Mouse (Mus musculus) stomach, embryonic 16.5 days (tissue): ENCODE measurements around the gene Aaed1. TPM values are rescaled to one million over a fixed set of nuclear protein-coding genes. Genes with fewer than 3 reads are reported as not detected.
"Not testable (repeated sequence)": the region's sequence is repeated elsewhere in the genome, so short reads cannot be mapped to it uniquely, and the experiment has no call there.

Experiments used
- ATAC-seq: fragments of 200-750 bp; cut with Nextera tagmentation; 2 replicates; pipeline ENCODE4 v1.8.0; 2017; ENCODE audit warnings: moderate number of reproducible peaks, moderate TSS enrichment; ENCODE audit not compliant: insufficient read depth, low FRiP score
- H3K27ac ChIP-seq: fragments of 300-500 bp; sonication (generic); 2 replicates; pipeline ENCODE4 v1.5.1; 2014; ENCODE audit warnings: low read length
- H3K27me3 ChIP-seq: fragments of 300-500 bp; sonication (generic); 2 replicates; pipeline ENCODE4 v1.6.1; 2014; ENCODE audit warnings: low read length, control low read depth, mixed read lengths; ENCODE audit not compliant: control insufficient read depth, insufficient read depth
- H3K36me3 ChIP-seq: fragments of 300-500 bp; sonication (generic); 2 replicates; pipeline ENCODE4 v1.6.1; 2014; ENCODE audit warnings: low read length; ENCODE audit not compliant: control insufficient read depth, insufficient read depth
- H3K4me1 ChIP-seq: fragments of 300-500 bp; sonication (generic); 2 replicates; pipeline ENCODE4 v1.6.1; 2014; ENCODE audit warnings: low read length, control low read depth, mixed read lengths; ENCODE audit not compliant: control insufficient read depth, insufficient read depth
- H3K4me2 ChIP-seq: fragments of 300-500 bp; sonication (generic); 2 replicates; pipeline ENCODE4 v1.6.1; 2014; ENCODE audit warnings: low read depth, low read length, mixed read lengths
- H3K4me3 ChIP-seq: fragments of 300-500 bp; sonication (generic); replicated peaks from 2 replicates; pipeline ENCODE4 v1.5.1; 2014; ENCODE audit warnings: mild to moderate bottlenecking, low read length
- H3K9ac ChIP-seq: fragments of 300-500 bp; sonication (generic); 2 replicates; pipeline ENCODE4 v1.6.1; 2014; ENCODE audit warnings: low read length
- H3K9me3 ChIP-seq: fragments of 300-500 bp; sonication (generic); replicated peaks from 2 replicates; pipeline ENCODE4 v1.6.1; 2016; ENCODE audit warnings: low read length, control low read depth; ENCODE audit not compliant: control insufficient read depth
- WGBS: fragments of 180-500 bp; shearing (Covaris S2); extraction: QIAGEN DNeasy Blood & Tissue Kit; methylation state at CpG from one replicate; pipeline ENCODE4 v1.1.7; 2014; 5-methylcytosine and 5-hydroxymethylcytosine counted together
- polyA plus RNA-seq: library from polyadenylated mRNA; unstranded; fragments of >200 nt; fragmentation: Nextera tagmentation; extraction: Ambion mirVana; gene quantifications from 2 replicates; pipeline ENCODE4 v1.2.1, GENCODE M21; 2015

Gene Aaed1
- polyA plus RNA-seq, 1 experiment from 2014 or later: 55.2 TPM

GRCm38 (mm10) chr13:64267151-64267550 lies 45.4 kb downstream of the Aaed1 start:
- no peak for ATAC-seq

GRCm38 (mm10) chr13:64264586-64264985 lies 47.9 kb downstream of the Aaed1 start:
- ATAC-seq: no peak
- Histone ChIP-seq H3K4me2 (no peak overlapping the region), H3K27ac (no peak overlapping the region), H3K4me1 (peaks cover 3% of the 10 kb centered on the region; the same call in 1 of the 2 replicates), H3K9me3 (no peaks in the 10 kb centered on the region), H3K27me3 (no peaks in the 10 kb centered on the region), H3K36me3 (no peaks in the 10 kb centered on the region), H3K9ac (no peak overlapping the region), H3K4me3 (no peak overlapping the region)
- 87% methylated on average over 6 of the region's 6 CpGs for WGBS

More at GRCm38 (mm10) chr13:64267151-64267550, 45.4 kb downstream of the Aaed1 start:
- Histone ChIP-seq H3K27ac (no peak overlapping the region), H3K27me3 (no peaks in the 10 kb centered on the region), H3K4me2 (no peak overlapping the region), H3K4me1 (peaks cover 3% of the 10 kb centered on the region; the same call in 1 of the 2 replicates), H3K9me3 (no peaks in the 10 kb centered on the region), H3K4me3 (no peak overlapping the region), H3K36me3 (no peaks in the 10 kb centered on the region), H3K9ac (no peak overlapping the region)
- 24% methylated on average over 9 of the region's 9 CpGs for WGBS

- Histone ChIP-seq H3K36me3 (no peaks in the 10 kb centered on the region), H3K4me3 (no peak overlapping the region), H3K4me1 (no peaks in the 10 kb centered on the region), H3K9ac (no peak overlapping the region), H3K27ac (no peak overlapping the region), H3K9me3 (no peaks in the 10 kb centered on the region), H3K27me3 (no peaks in the 10 kb centered on the region), H3K4me2 (no peak overlapping the region)
- WGBS: 96% methylated on average over 7 of the region's 7 CpGs
- no peak for ATAC-seq
Measured at GRCm38 (mm10) chr13:64259903-64260302, 52.6 kb downstream of the Aaed1 start.

DNA sequence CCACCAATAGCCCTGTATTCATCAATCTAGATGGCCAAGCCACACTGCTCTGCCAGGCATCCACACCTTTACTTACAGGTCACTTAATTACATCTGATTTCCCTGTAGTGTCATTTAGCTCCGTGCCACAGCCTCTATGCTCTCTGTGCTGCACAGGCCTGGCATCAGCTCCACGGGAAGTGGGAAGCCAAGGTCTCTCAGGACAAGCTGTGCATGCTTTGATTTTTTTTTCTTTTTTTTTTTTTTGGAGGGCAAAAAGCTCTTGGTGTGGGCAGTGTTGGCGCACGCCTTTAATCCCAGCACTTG lies 54.0 kb downstream of the Aaed1 start:
- H3K4me3 ChIP-seq: no peak overlapping the region
- 70% methylated on average over 4 of the region's 4 CpGs for WGBS
- ATAC-seq: no peak

GRCm38 (mm10) chr13:64257814-64258515 lies 54.5 kb downstream of the Aaed1 start:
- no peaks in the 10 kb centered on the region for H3K4me1 ChIP-seq
- no peaks in the 10 kb centered on the region for H3K27me3 ChIP-seq
- ATAC-seq: peak; percentile 40; the same call in 1 of the 2 replicates
- H3K27ac ChIP-seq: peak overlapping the region; percentile 42
- H3K9ac ChIP-seq: no peak overlapping the region
- H3K4me2 ChIP-seq: no peak overlapping the region
- H3K4me3 ChIP-seq: no peak overlapping the region
- no peaks in the 10 kb centered on the region for H3K36me3 ChIP-seq
- WGBS: 45% methylated on average over 5 of the region's 5 CpGs
- no peaks in the 10 kb centered on the region for H3K9me3 ChIP-seq

More for the DNA sequence above, 54.0 kb downstream of the Aaed1 start:
- H3K27me3 ChIP-seq: no peaks in the 10 kb centered on the region
- no peak overlapping the region for H3K9ac ChIP-seq
- H3K36me3 ChIP-seq: no peaks in the 10 kb centered on the region
- H3K27ac ChIP-seq: peak overlapping the region; percentile 42
- H3K4me2 ChIP-seq: no peak overlapping the region
- H3K4me1 ChIP-seq: no peaks in the 10 kb centered on the region
- H3K9me3 ChIP-seq: no peaks in the 10 kb centered on the region

DNA sequence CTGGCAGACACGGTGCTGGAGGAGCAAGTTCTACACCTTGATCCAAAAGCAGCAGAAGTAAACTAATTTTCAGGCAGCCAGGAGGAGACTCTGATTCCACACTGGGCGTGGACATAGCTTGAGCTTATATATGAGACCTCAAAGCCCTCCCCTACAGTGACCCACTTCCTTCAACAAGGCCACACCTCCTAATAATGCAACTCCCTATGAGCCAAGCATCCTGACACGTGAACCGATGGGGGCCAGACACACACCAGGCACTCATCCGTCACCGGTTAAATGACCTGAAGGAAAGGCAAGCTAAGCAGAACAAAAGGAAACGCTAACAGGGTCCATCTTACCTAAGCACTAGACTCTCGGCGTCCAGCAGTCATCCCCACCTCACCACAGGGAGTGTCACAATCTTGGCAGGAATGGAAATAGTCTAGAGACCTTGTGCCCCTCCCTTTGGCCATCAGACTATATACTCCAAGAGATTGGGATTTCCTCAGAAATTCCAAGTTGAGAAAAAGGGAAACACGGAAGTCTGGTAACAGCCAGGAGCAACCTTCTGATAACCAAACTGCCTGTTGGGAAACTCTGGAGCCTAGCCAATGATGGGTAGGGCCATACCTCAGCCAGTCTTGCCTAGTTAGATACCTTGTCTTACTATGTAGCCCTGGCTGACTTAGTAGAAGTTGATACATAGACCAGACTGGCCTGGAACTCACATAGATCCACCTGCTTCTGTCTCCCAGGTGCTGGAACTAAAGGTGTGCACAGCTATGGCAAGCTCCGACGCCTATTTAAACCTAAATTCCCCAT lies 55.3 kb downstream of the Aaed1 start:
- H3K9ac ChIP-seq: no peak overlapping the region
- no peaks in the 10 kb centered on the region for H3K4me1 ChIP-seq
- no peak overlapping the region for H3K4me3 ChIP-seq
- no peak overlapping the region for H3K4me2 ChIP-seq
- H3K36me3 ChIP-seq: no peaks in the 10 kb centered on the region
- no peaks in the 10 kb centered on the region for H3K27me3 ChIP-seq
- ATAC-seq: no peak
- H3K27ac ChIP-seq: no peak overlapping the region
- no peaks in the 10 kb centered on the region for H3K9me3 ChIP-seq
- 66% methylated on average over 12 of the region's 12 CpGs for WGBS

DNA sequence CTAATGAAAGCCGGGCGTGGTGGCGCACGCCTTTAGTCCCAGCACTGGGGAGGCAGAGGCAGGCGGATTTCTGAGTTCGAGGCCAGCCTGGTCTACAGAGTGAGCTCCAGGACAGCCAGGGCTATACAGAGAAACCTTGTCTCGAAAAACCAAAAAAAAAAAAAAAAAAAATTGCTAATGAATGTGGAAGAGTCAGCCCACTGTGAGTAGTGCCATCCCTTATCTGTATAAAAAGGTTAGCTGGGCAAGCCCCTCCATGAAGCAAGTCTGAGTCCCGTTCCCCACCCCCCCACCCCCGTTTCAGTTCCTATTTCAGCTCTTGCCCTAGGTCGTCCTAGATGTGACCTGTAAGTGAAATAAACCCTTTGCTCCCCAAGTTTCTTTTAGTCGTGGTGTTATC lies 58.3 kb downstream of the Aaed1 start:
- not testable (repeated sequence) for ATAC-seq, H3K27ac ChIP-seq, H3K36me3 ChIP-seq, H3K4me2 ChIP-seq, H3K9me3 ChIP-seq, H3K4me1 ChIP-seq, H3K9ac ChIP-seq, H3K27me3 ChIP-seq, H3K4me3 ChIP-seq
- 76% methylated on average over 11 of the region's 11 CpGs for WGBS

GRCm38 (mm10) chr13:64253697-64254096 lies 58.8 kb downstream of the Aaed1 start:
- H3K27me3 ChIP-seq: no peaks in the 10 kb centered on the region
- no peak overlapping the region for H3K9ac ChIP-seq
- no peak overlapping the region for H3K4me3 ChIP-seq
- H3K4me1 ChIP-seq: no peaks in the 10 kb centered on the region
- H3K9me3 ChIP-seq: no peaks in the 10 kb centered on the region
- H3K36me3 ChIP-seq: no peaks in the 10 kb centered on the region
- no peak overlapping the region for H3K27ac ChIP-seq
- no peak overlapping the region for H3K4me2 ChIP-seq
- no peak for ATAC-seq

DNA sequence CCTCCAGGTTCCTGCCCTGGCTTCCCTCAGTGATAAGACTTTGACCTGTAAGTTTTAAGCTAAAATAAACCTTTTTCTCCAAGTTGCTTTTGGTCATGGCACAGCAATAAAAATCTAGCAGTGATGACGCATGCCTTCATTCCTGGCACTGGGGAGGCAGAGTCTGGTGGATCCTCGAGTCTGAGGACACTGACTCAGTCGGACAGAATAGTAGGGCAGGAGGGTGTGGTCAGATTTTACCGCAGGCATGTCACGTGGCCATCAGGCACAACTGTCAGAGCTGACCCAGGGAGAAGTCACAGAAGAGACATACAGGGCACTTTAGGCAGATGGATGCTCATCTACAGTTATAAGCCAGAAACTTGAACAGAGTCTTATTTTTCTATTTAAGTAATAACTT lies 60.4 kb downstream of the Aaed1 start:
- no peak overlapping the region for H3K9ac ChIP-seq
- no peak overlapping the region for H3K4me2 ChIP-seq
- H3K4me3 ChIP-seq: no peak overlapping the region
- no peaks in the 10 kb centered on the region for H3K9me3 ChIP-seq
- no peak overlapping the region for H3K27ac ChIP-seq
- no peaks in the 10 kb centered on the region for H3K27me3 ChIP-seq
- no peaks in the 10 kb centered on the region for H3K36me3 ChIP-seq
- no peaks in the 10 kb centered on the region for H3K4me1 ChIP-seq
- ATAC-seq: no peak
- WGBS: 62% methylated on average over 5 of the region's 5 CpGs
